Mouse (Mus musculus) embryonic facial prominence, embryonic 14.5 days (tissue): ENCODE results near the gene Hsd3b1. TPM values are rescaled to one million over a fixed set of nuclear protein-coding genes. Genes with fewer than 3 reads are reported as not detected.
"Not testable (repeated sequence)": the region's sequence is repeated elsewhere in the genome, so short reads cannot be mapped to it uniquely, and the experiment has no call there.

ENCODE experiments used
- ATAC-seq: fragments of 200-750 bp; cut with Nextera tagmentation; 2 replicates; pipeline ENCODE4 v1.8.0; 2017; ENCODE audit warnings: low read depth, moderate number of reproducible peaks, moderate TSS enrichment
- DNase-seq: peaks from one replicate; pipeline ENCODE4 v3.0.0-alpha.2; 2015; ENCODE audit warnings: low spot score
- H3K27ac ChIP-seq: fragments of 300-500 bp; sonication (generic); replicated peaks from 2 replicates; pipeline ENCODE4 v1.5.1; 2014; ENCODE audit warnings: low read depth, mild to moderate bottlenecking, low read length, moderate library complexity
- H3K27me3 ChIP-seq: fragments of 300-500 bp; sonication (generic); replicated peaks from 2 replicates; pipeline ENCODE4 v1.6.1; 2014; ENCODE audit warnings: low read length; ENCODE audit not compliant: control insufficient read depth, insufficient read depth
- H3K36me3 ChIP-seq: fragments of 300-500 bp; sonication (generic); 2 replicates; pipeline ENCODE4 v1.6.1; 2014; ENCODE audit warnings: low read length, mixed read lengths; ENCODE audit not compliant: control insufficient read depth, insufficient read depth
- H3K4me1 ChIP-seq: fragments of 300-500 bp; sonication (generic); 2 replicates; pipeline ENCODE4 v1.6.1; 2014; ENCODE audit warnings: antibody characterized with exemption, low read length; ENCODE audit not compliant: control insufficient read depth, insufficient read depth
- H3K4me2 ChIP-seq: fragments of 300-500 bp; sonication (generic); 2 replicates; pipeline ENCODE4 v1.6.1; 2014; ENCODE audit warnings: low read depth, mild to moderate bottlenecking, low read length, moderate library complexity, mixed read lengths
- H3K4me3 ChIP-seq: fragments of 300-500 bp; sonication (generic); 2 replicates; pipeline ENCODE4 v1.5.1; 2014; ENCODE audit warnings: low read depth, mild to moderate bottlenecking, low read length
- H3K9ac ChIP-seq: fragments of 300-500 bp; sonication (generic); 2 replicates; pipeline ENCODE4 v1.6.1; 2014; ENCODE audit warnings: low read depth, mild to moderate bottlenecking, low read length, moderate library complexity, mixed read lengths
- H3K9me3 ChIP-seq: fragments of 300-500 bp; sonication (generic); 2 replicates; pipeline ENCODE4 v1.6.1; 2016; ENCODE audit warnings: low read length; ENCODE audit not compliant: control insufficient read depth
- WGBS: fragments of 180-500 bp; shearing (Covaris S2); extraction: QIAGEN DNeasy Blood & Tissue Kit; methylation state at CpG from one replicate; pipeline ENCODE4 v1.1.7; 2014; 5-methylcytosine and 5-hydroxymethylcytosine counted together
- polyA plus RNA-seq: library from polyadenylated mRNA; unstranded; fragments of >200 nt; fragmentation: Nextera tagmentation; extraction: Ambion mirVana; gene quantifications from 2 replicates; pipeline ENCODE4 v1.2.1, GENCODE M21; 2014

Gene Hsd3b1
- polyA plus RNA-seq, 1 experiment from 2014 or later = not detected

- Histone ChIP-seq H3K27me3 (no peaks in the 10 kb centered on the region), H3K27ac (no peak overlapping the region), H3K4me2 (no peak overlapping the region), H3K4me3 (no peak overlapping the region), H3K9me3 (no peaks in the 10 kb centered on the region), H3K9ac (no peak overlapping the region), H3K36me3 (no peaks in the 10 kb centered on the region), H3K4me1 (no peaks in the 10 kb centered on the region)
- no peak for ATAC-seq
- DNase-seq = no peak
- 80% methylated on average over 1 of the region's 1 CpGs for WGBS
Measured at GRCm38 (mm10) chr3:98848898-98849297, 10.7 kb downstream of the Hsd3b1 start.

- Histone ChIP-seq H3K4me3 (no peak within 1 kb of the TSS), H3K4me2 (no peak within 1 kb of the TSS), H3K36me3 (no peaks in the 10 kb centered on the region), H3K9ac (no peak within 1 kb of the TSS), H3K4me1 (no peaks in the 10 kb centered on the region), H3K27me3 (no peaks in the 10 kb centered on the region), H3K27ac (no peak within 1 kb of the TSS), H3K9me3 (no peaks in the 10 kb centered on the region)
- WGBS = 62% methylated on average over 6 of the region's 6 CpGs
- DNase-seq (no peak), ATAC-seq (no peak)
Measured at GRCm38 (mm10) chr3:98814101-98814670, 45.4 kb downstream of the Hsd3b1 start, which contains the start of gene Hsd3b6. TSS of gene Hsd3b6 (minus strand) at chr3:98814443.

GRCm38 (mm10) chr3:98812653-98813052, 46.9 kb downstream of the Hsd3b1 start:
- H3K36me3 ChIP-seq, H3K4me3 ChIP-seq, H3K4me2 ChIP-seq, H3K9ac ChIP-seq, H3K4me1 ChIP-seq, H3K27me3 ChIP-seq, DNase-seq, H3K27ac ChIP-seq, ATAC-seq, H3K9me3 ChIP-seq: not testable (repeated sequence)
- WGBS = 84% methylated on average over 6 of the region's 6 CpGs

- not testable (repeated sequence) for H3K27ac ChIP-seq, H3K4me2 ChIP-seq, H3K9ac ChIP-seq, H3K4me1 ChIP-seq, ATAC-seq, H3K36me3 ChIP-seq, H3K4me3 ChIP-seq, H3K27me3 ChIP-seq, DNase-seq, H3K9me3 ChIP-seq
- WGBS = 51% methylated on average over 3 of the region's 3 CpGs
Measured at GRCm38 (mm10) chr3:98805032-98805431, 54.6 kb downstream of the Hsd3b1 start.

Other genes with a start within 250 kb of the Hsd3b1 start
- gene Hsd3b5, start 229.5 kb downstream of the Hsd3b1 start, polyA plus RNA-seq = not detected in 2 replicates
- 0.05 TPM in 1 of 2 replicates, not detected in the other for gene Hsd3b2, start 135.3 kb downstream of the Hsd3b1 start, polyA plus RNA-seq
- gene Hsd3b3, start 96.7 kb downstream of the Hsd3b1 start, polyA plus RNA-seq = not detected in 2 replicates
- gene Hsd3b6, start 45.4 kb downstream of the Hsd3b1 start, polyA plus RNA-seq = 1.3 and 2.7 TPM in 2 replicates
- gene Hao2, start 33.4 kb upstream of the Hsd3b1 start, polyA plus RNA-seq = not detected in 2 replicates